Mouse (Mus musculus): ENCODE results near the gene Tgfbi. TPM values are rescaled to one million over a fixed set of nuclear protein-coding genes. Genes with fewer than 3 reads are reported as not detected.

Tgfbi gene
- polyA plus RNA-seq, 1 experiment from 2014 or later: 20.1 TPM

DNA sequence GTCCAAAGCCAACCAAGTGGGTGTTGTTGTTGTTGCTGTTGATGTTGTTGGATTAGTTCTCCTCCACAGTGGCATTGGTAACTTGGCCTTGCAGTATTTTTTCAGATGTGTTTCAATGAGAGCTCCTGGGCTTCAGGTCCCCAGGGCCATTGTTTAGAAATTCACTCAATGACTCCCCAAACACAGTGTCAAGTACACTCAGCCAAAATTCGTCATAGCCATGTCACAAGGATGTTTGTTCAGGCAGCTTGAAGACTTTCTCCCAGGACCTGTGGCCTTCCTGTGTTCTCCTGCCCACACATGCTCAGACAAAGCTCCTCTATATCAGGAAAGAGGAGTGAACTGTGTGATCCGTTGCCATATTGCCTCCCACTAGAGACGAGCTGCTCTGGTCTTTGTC lies 23.3 kb upstream of the Tgfbi start:
- 93% methylated on average over 3 of the region's 3 CpGs for WGBS
- Histone ChIP-seq H3K4me3 (no peak overlapping the region), H3K27ac (no peak overlapping the region), H3K4me1 (peaks cover 59% of the 10 kb centered on the region), H3K27me3 (ENCODE audit: poor library complexity, severe bottlenecking) (peaks cover 11% of the 10 kb centered on the region; the same call in 1 of the 2 replicates), H3K9me3 (no peaks in the 10 kb centered on the region), H3K36me3 (replicated peaks) (no peaks in the 10 kb centered on the region)
- no peak for DNase-seq (ENCODE audit: extremely low spot score, low spot score)

- Histone ChIP-seq H3K9me3 (no peaks in the 10 kb centered on the region), H3K4me1 (peaks cover 33% of the 10 kb centered on the region), H3K36me3 (replicated peaks) (no peaks in the 10 kb centered on the region), H3K27ac (no peak overlapping the region), H3K27me3 (ENCODE audit: poor library complexity, severe bottlenecking) (peaks cover 17% of the 10 kb centered on the region; the same call in 1 of the 2 replicates), H3K4me3 (no peak overlapping the region)
- no peak for DNase-seq (ENCODE audit: extremely low spot score, low spot score)
- WGBS: 90% methylated on average over 14 of the region's 14 CpGs
Observed at GRCm38 (mm10) chr13:56588454-56589117, 20.7 kb upstream of the Tgfbi start.

GRCm38 (mm10) chr13:56590202-56590601 lies 19.1 kb upstream of the Tgfbi start:
- H3K4me3 ChIP-seq: no peak overlapping the region
- 94% methylated on average over 5 of the region's 5 CpGs for WGBS
- H3K36me3 ChIP-seq (replicated peaks): no peaks in the 10 kb centered on the region
- H3K4me1 ChIP-seq: peaks cover 23% of the 10 kb centered on the region
- no peaks in the 10 kb centered on the region for H3K9me3 ChIP-seq
- peaks cover 8% of the 10 kb centered on the region; the same call in 1 of the 2 replicates for H3K27me3 ChIP-seq (ENCODE audit: poor library complexity, severe bottlenecking)
- H3K27ac ChIP-seq: no peak overlapping the region
- no peak for DNase-seq (ENCODE audit: extremely low spot score, low spot score)

- H3K36me3 ChIP-seq (replicated peaks): no peaks in the 10 kb centered on the region
- peaks cover 8% of the 10 kb centered on the region; the same call in 1 of the 2 replicates for H3K27me3 ChIP-seq (ENCODE audit: poor library complexity, severe bottlenecking)
- H3K4me3 ChIP-seq: no peak overlapping the region
- no peaks in the 10 kb centered on the region for H3K9me3 ChIP-seq
- peaks cover 24% of the 10 kb centered on the region for H3K4me1 ChIP-seq
- WGBS: 88% methylated on average over 8 of the region's 8 CpGs
- DNase-seq (ENCODE audit: extremely low spot score, low spot score): no peak
- no peak overlapping the region for H3K27ac ChIP-seq
Observed at GRCm38 (mm10) chr13:56591191-56591590, 18.1 kb upstream of the Tgfbi start.

- DNase-seq (ENCODE audit: extremely low spot score, low spot score): no peak
- H3K4me1 ChIP-seq: peaks cover 24% of the 10 kb centered on the region
- peaks cover 6% of the 10 kb centered on the region; the same call in 1 of the 2 replicates for H3K27me3 ChIP-seq (ENCODE audit: poor library complexity, severe bottlenecking)
- H3K4me3 ChIP-seq: no peak overlapping the region
- WGBS: 94% methylated on average over 2 of the region's 2 CpGs
- no peaks in the 10 kb centered on the region for H3K36me3 ChIP-seq (replicated peaks)
- no peak overlapping the region for H3K27ac ChIP-seq
- H3K9me3 ChIP-seq: no peaks in the 10 kb centered on the region
Observed at GRCm38 (mm10) chr13:56591939-56592338, 17.4 kb upstream of the Tgfbi start.

DNA sequence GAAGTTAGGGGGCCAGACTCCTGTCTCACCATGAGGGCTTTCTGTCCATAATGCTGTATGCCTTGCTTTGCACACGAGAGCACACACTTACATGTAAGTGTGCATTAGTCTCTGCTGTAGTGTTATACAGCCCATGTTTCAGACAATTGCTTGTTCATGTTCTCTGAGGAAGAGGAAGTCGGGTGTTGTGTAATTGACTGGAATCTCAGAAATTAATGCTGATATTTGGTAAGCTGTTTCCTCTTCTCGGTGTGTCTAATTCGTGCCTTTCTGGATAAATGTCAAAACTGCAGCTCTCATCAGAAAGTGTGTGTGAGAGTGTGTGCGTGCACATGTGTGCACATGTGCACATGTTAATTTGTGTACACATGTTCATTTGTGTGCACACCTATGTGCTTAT lies 16.1 kb upstream of the Tgfbi start:
- 92% methylated on average over 5 of the region's 5 CpGs for WGBS
- H3K27me3 ChIP-seq (ENCODE audit: poor library complexity, severe bottlenecking): peaks cover 6% of the 10 kb centered on the region; the same call in 1 of the 2 replicates
- no peaks in the 10 kb centered on the region for H3K9me3 ChIP-seq
- H3K4me1 ChIP-seq: peaks cover 34% of the 10 kb centered on the region
- no peaks in the 10 kb centered on the region for H3K36me3 ChIP-seq (replicated peaks)
- no peak overlapping the region for H3K27ac ChIP-seq
- no peak for DNase-seq (ENCODE audit: extremely low spot score, low spot score)
- no peak overlapping the region for H3K4me3 ChIP-seq

DNA sequence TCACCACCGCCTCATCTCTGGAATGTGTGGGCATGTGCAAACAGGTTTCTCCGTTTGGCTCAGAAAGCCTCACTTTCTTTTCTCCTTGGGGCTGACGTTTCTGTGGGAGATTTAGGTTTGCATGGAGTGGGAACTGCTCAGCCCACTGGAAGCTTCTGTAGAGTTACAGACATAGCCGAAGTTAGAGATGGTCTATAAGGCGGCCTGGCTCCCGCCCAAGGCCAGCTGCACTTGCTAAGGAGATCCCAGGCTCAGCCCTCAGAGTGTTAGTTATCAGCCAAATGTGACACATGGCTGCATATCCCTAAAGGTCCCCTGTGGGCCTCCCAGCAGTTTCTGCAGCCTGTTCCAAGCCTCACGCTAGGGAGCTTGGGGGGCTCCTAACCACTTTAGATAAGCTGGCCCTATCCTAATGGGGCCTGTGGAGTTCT lies 15.3 kb upstream of the Tgfbi start:
- H3K4me1 ChIP-seq: peaks cover 32% of the 10 kb centered on the region
- H3K27ac ChIP-seq: 0 out of 2 replicates have a peak overlapping the region, but pooled peaks have one; percentile 26
- DNase-seq (ENCODE audit: extremely low spot score, low spot score): no peak
- H3K9me3 ChIP-seq: no peaks in the 10 kb centered on the region
- H3K4me3 ChIP-seq: no peak overlapping the region
- H3K36me3 ChIP-seq (replicated peaks): no peaks in the 10 kb centered on the region
- WGBS: 82% methylated on average over 7 of the region's 7 CpGs
- H3K27me3 ChIP-seq (ENCODE audit: poor library complexity, severe bottlenecking): peaks cover 6% of the 10 kb centered on the region; the same call in 1 of the 2 replicates

DNA sequence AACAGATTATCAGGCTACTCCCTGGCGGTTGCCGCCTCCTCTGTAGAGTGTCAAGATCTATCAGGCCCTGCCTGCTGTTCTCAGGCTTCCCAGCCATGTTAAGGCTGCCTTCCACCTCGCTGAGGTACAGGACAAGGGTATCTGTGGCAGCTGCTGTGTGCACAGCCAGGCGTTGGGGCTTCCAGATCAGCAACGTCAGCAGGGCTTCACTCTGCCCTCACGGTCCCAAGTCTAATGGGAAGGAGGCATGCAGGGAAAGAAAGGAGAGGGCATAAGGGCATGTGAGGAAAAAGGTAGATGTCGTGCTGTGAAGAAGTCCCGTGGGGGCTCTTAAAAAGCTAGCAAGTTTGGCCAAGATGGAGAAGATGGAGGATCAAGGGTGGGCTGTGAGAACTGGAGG lies 14.1 kb upstream of the Tgfbi start:
- H3K36me3 ChIP-seq (replicated peaks): no peaks in the 10 kb centered on the region
- 0 out of 2 replicates have a peak overlapping the region, but pooled peaks have one; percentile 13 for H3K27ac ChIP-seq
- H3K4me3 ChIP-seq: no peak overlapping the region
- peaks cover 6% of the 10 kb centered on the region; the same call in 1 of the 2 replicates for H3K27me3 ChIP-seq (ENCODE audit: poor library complexity, severe bottlenecking)
- no peaks in the 10 kb centered on the region for H3K9me3 ChIP-seq
- DNase-seq (ENCODE audit: extremely low spot score, low spot score): no peak
- H3K4me1 ChIP-seq: peaks cover 24% of the 10 kb centered on the region
- 82% methylated on average over 8 of the region's 8 CpGs for WGBS

DNA sequence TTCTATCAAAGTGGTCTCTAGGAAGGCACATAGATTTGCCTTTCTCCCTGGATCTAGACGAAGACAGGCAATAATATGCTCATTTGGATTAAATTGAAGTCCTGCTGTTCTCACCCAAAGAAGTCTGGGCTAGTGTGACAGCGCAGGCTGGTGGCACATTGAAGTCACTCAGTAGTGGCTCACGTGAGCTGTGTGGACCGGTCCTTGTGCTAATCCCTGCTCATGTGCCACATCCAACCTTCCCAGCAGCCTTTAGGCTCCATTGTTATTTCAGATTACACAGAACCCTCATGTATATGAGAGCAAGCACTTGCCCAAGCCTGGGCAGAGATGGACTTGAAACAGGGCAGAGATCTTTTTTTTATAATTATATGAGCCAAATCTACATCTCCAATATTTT lies 12.0 kb upstream of the Tgfbi start:
- no peak overlapping the region for H3K4me3 ChIP-seq
- 79% methylated on average over 4 of the region's 4 CpGs for WGBS
- H3K27ac ChIP-seq: no peak overlapping the region
- H3K4me1 ChIP-seq: peaks cover 39% of the 10 kb centered on the region
- H3K9me3 ChIP-seq: no peaks in the 10 kb centered on the region
- H3K36me3 ChIP-seq (replicated peaks): no peaks in the 10 kb centered on the region
- no peaks in the 10 kb centered on the region for H3K27me3 ChIP-seq (ENCODE audit: poor library complexity, severe bottlenecking)
- DNase-seq (ENCODE audit: extremely low spot score, low spot score): no peak

DNA sequence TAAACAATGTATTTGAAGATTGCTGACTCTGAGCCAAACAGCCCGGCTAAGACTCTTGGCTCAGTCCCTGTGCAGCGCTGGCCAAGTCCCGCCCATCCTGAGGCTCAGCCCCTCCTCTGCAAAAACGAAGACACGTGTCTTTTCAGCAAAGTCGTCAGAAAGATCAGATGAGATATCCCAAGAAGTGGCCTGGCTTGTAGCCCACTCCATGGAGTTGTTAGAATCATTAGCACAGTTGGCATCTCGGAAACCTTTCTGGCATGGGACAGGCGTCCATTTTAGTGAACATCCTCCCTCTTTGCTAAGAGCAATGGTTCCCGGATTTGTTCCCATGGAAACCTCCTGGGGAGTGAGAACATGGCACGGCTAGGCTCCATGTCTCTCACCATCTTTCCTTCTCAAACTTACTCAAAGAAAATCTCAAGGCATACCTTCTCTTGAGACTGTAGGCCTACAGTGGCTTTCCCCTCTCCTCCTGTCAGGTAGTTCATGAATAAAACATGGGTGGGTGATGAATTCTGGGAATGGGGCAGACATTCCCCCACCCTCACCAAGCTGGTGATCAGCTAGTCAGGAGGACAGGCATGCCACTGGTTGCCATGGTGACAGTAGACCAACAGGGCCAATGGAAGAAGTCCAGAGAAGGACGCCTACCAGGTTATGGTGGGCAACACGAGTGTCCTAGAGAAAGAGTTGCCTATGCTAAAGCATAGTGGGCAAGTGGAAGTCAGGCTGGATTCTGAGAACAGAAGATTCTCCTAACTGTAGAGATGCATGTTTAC lies 11.3 kb upstream of the Tgfbi start:
- no peak overlapping the region for H3K27ac ChIP-seq
- no peak overlapping the region for H3K4me3 ChIP-seq
- H3K4me1 ChIP-seq: peaks cover 39% of the 10 kb centered on the region
- 67% methylated on average over 12 of the region's 12 CpGs for WGBS
- DNase-seq (ENCODE audit: extremely low spot score, low spot score): no peak
- H3K36me3 ChIP-seq (replicated peaks): no peaks in the 10 kb centered on the region
- no peaks in the 10 kb centered on the region for H3K9me3 ChIP-seq
- H3K27me3 ChIP-seq (ENCODE audit: poor library complexity, severe bottlenecking): 0 out of 2 replicates have a peak, but pooled peaks cover 4% of the 10 kb centered on the region

DNA sequence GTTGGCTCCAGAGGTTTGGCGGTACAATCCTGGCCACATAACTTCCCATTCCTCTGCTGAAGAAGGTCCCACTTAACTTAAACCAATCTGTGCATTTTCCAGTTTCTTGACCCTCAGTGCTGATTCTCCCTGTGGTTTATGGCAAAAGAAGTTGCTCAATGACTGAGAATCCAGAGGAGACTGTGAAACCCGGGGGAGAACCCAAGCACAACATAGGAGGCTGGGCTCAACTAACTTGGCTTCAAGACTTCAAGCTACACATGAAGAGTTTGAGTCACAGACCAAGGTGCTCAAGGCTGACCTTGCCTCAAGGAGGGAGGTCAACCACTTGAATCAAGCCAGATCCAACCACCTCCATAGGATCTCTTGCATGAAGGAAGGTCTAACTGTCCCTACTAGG lies 9.8 kb upstream of the Tgfbi start:
- 88% methylated on average over 2 of the region's 2 CpGs for WGBS

GRCm38 (mm10) chr13:56600216-56600890 lies 9.0 kb upstream of the Tgfbi start:
- 0 out of 2 replicates have a peak, but pooled peaks cover 5% of the 10 kb centered on the region for H3K27me3 ChIP-seq (ENCODE audit: poor library complexity, severe bottlenecking)
- DNase-seq (ENCODE audit: extremely low spot score, low spot score): no peak
- H3K4me3 ChIP-seq: no peak overlapping the region
- H3K9me3 ChIP-seq: no peaks in the 10 kb centered on the region
- H3K4me1 ChIP-seq: peaks cover 33% of the 10 kb centered on the region
- H3K36me3 ChIP-seq (replicated peaks): no peaks in the 10 kb centered on the region
- WGBS: 70% methylated on average over 10 of the region's 10 CpGs
- H3K27ac ChIP-seq: peak overlapping the region; percentile 73

More for the DNA sequence above, 9.8 kb upstream of the Tgfbi start:
- Histone ChIP-seq H3K4me1 (peaks cover 39% of the 10 kb centered on the region), H3K27me3 (ENCODE audit: poor library complexity, severe bottlenecking) (0 out of 2 replicates have a peak, but pooled peaks cover 5% of the 10 kb centered on the region), H3K9me3 (no peaks in the 10 kb centered on the region), H3K27ac (peak overlapping the region; percentile 73), H3K36me3 (replicated peaks) (no peaks in the 10 kb centered on the region), H3K4me3 (no peak overlapping the region)
- no peak for DNase-seq (ENCODE audit: extremely low spot score, low spot score)

Measured in forebrain, embryonic 10.5 days (tissue).